Mouse (Mus musculus) kidney, embryonic 15.5 days (tissue): ENCODE data around the gene Pecam1. TPM values are rescaled to one million over a fixed set of nuclear protein-coding genes. Genes with fewer than 3 reads are reported as not detected.
"Not testable (repeated sequence)": the region's sequence is repeated elsewhere in the genome, so short reads cannot be mapped to it uniquely, and the experiment has no call there.

Source experiments
- ATAC-seq: fragments of 200-750 bp; cut with Nextera tagmentation; replicated peaks from 2 replicates; pipeline ENCODE4 v1.8.0; 2017; ENCODE audit warnings: moderate TSS enrichment; ENCODE audit not compliant: low FRiP score
- H3K27ac ChIP-seq: fragments of 300-500 bp; sonication (generic); 2 replicates; pipeline ENCODE4 v1.5.1; 2015; ENCODE audit warnings: mild to moderate bottlenecking, inconsistent platforms
- H3K27me3 ChIP-seq: fragments of 300-500 bp; sonication (generic); 2 replicates; pipeline ENCODE4 v1.6.1; 2015; ENCODE audit warnings: inconsistent platforms
- H3K36me3 ChIP-seq: fragments of 300-500 bp; sonication (generic); 2 replicates; pipeline ENCODE4 v1.6.1; 2015; ENCODE audit warnings: inconsistent platforms
- H3K4me1 ChIP-seq: fragments of 300-500 bp; sonication (generic); 2 replicates; pipeline ENCODE4 v1.6.1; 2015; ENCODE audit warnings: inconsistent platforms
- H3K4me2 ChIP-seq: fragments of 300-500 bp; sonication (generic); 2 replicates; pipeline ENCODE4 v1.6.1; 2015; ENCODE audit warnings: moderate library complexity, mild to moderate bottlenecking, inconsistent platforms
- H3K4me3 ChIP-seq: fragments of 300-500 bp; sonication (generic); replicated peaks from 2 replicates; pipeline ENCODE4 v1.5.1; 2015; ENCODE audit warnings: mild to moderate bottlenecking, inconsistent platforms
- H3K9ac ChIP-seq: fragments of 300-500 bp; sonication (generic); 2 replicates; pipeline ENCODE4 v1.6.1; 2015; ENCODE audit warnings: mild to moderate bottlenecking, inconsistent platforms
- H3K9me3 ChIP-seq: fragments of 300-500 bp; sonication (generic); replicated peaks from 2 replicates; pipeline ENCODE4 v1.6.1; 2016; ENCODE audit warnings: inconsistent platforms
- WGBS: fragments of 180-500 bp; shearing (Covaris S2); methylation state at CpG from one replicate; pipeline ENCODE4 v1.1.7; 2015; ENCODE audit warnings: mixed read lengths; 5-methylcytosine and 5-hydroxymethylcytosine counted together
- polyA plus RNA-seq: library from polyadenylated mRNA; unstranded; fragments of >200 nt; fragmentation: Nextera tagmentation; extraction: Ambion mirVana; gene quantifications from 2 replicates; pipeline ENCODE4 v1.2.1, GENCODE M21; 2015

Gene Pecam1
- polyA plus RNA-seq, 1 experiment from 2014 or later = 66.5 TPM

DNA sequence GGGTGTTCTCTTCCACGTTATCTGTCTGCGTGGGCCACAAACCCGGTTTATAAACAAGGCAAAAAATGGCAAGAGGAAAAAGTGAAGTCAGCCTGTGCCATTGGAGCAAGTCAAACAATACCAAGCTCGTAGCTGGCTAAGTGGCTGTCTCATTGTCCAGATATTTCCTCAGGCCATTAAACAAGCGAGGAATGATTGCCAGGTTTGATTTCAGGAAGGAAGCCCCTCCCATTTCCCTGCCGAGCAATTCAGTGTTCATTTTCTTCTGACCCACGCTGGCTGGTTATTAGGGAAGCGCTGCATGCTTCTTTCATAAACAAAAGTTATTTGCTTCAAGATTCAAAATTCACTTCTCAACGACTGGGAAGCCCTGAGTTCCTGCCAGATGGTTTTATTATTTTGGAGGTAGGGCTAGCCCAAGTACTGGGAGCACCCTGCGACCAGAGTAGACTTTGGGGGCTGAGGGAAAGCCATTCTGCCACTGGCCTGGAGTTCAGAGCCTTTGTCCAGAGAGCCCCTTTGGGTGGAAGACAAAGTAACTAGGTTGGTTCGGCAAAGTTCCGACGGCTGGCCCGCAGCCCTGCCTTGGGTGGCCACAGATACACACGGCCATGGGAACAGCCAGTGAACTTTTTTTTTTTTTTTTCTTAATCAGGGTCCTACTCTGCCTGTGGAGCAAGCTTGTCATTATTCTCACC, 90.7 kb downstream of the Pecam1 start:
- no peaks in the 10 kb centered on the region for H3K36me3 ChIP-seq
- H3K4me3 ChIP-seq = no peak overlapping the region
- H3K9ac ChIP-seq = no peak overlapping the region
- peaks cover 37% of the 10 kb centered on the region for H3K4me1 ChIP-seq
- H3K9me3 ChIP-seq = no peaks in the 10 kb centered on the region
- no peaks in the 10 kb centered on the region for H3K27me3 ChIP-seq
- H3K4me2 ChIP-seq = peak overlapping the region; percentile 26
- peak overlapping the region; percentile 90 for H3K27ac ChIP-seq
- ATAC-seq = 0 out of 2 replicates have a peak, but pooled peaks have one; percentile 10
- WGBS = 44% methylated on average over 15 of the region's 15 CpGs

GRCm38 (mm10) chr11:106658051-106658880, 92.2 kb downstream of the Pecam1 start:
- Histone ChIP-seq H3K4me2 (peak overlapping the region; percentile 20), H3K36me3 (no peaks in the 10 kb centered on the region), H3K27ac (peak overlapping the region; percentile 90), H3K9me3 (no peaks in the 10 kb centered on the region), H3K4me1 (peaks cover 37% of the 10 kb centered on the region), H3K9ac (no peak overlapping the region), H3K4me3 (no peak overlapping the region), H3K27me3 (no peaks in the 10 kb centered on the region)
- WGBS = 15% methylated on average over 14 of the region's 14 CpGs
- peak; percentile 69 for ATAC-seq

DNA sequence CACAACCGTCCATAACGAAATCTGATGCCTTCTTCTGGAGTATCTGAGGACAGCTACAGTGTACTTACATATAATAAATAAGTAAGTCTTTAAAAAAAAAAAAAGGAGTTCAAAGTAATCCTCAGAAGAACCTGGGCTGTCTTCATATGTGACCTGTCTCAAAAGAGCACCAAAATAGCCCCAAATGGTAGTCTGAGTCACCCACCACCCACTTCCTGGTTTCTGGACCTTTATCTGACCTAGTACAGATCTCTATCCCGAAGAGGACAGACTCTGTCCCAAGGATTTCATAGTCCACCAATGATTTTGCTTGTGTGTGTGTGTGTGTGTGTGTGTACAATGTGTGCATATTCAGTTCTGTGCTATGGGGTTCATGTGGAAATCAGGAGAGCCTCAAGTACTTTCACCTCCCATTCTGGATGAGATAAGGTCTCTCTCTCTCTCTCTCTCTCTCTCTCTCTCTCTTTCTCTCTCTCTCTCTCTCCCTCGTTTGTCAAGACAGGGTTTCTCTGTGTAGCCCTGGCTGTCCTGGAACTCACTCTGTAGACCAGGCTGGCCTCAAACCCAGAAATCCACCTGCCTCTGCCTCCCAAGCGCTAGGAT, 93.4 kb downstream of the Pecam1 start:
- H3K4me2 ChIP-seq, ATAC-seq, H3K9me3 ChIP-seq, H3K4me3 ChIP-seq, H3K36me3 ChIP-seq, H3K27me3 ChIP-seq, H3K9ac ChIP-seq: not testable (repeated sequence)
- peaks cover 37% of the 10 kb centered on the region for H3K4me1 ChIP-seq
- WGBS = 79% methylated on average over 5 of the region's 5 CpGs
- peak overlapping the region; percentile 90 for H3K27ac ChIP-seq

DNA sequence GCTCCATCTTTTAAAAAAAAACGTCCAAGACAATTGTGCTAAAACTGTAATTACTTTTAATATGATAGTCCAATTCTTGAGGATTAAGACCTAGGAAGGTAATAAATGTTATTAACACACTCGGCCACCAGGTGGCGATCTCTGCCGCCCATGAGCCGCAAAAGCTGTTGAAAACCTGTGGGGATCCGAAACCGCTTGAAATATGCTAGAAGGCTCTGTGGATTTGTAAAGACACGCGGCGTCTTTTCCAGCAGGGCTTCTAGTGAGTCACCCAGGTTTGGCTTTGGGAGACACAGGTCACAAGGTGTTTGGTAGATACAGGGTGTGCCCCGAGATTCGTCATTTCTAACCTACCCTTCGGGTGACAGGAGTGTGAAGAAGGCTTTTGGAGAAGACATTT, 102.1 kb downstream of the Pecam1 start:
- no peak overlapping the region for H3K4me3 ChIP-seq
- H3K4me2 ChIP-seq = no peak overlapping the region
- no peak overlapping the region for H3K9ac ChIP-seq
- WGBS = 31% methylated on average over 13 of the region's 13 CpGs
- H3K27me3 ChIP-seq = no peaks in the 10 kb centered on the region
- H3K36me3 ChIP-seq = no peaks in the 10 kb centered on the region
- H3K4me1 ChIP-seq = no peaks in the 10 kb centered on the region
- no peak for ATAC-seq
- no peaks in the 10 kb centered on the region for H3K9me3 ChIP-seq
- H3K27ac ChIP-seq = no peak overlapping the region

DNA sequence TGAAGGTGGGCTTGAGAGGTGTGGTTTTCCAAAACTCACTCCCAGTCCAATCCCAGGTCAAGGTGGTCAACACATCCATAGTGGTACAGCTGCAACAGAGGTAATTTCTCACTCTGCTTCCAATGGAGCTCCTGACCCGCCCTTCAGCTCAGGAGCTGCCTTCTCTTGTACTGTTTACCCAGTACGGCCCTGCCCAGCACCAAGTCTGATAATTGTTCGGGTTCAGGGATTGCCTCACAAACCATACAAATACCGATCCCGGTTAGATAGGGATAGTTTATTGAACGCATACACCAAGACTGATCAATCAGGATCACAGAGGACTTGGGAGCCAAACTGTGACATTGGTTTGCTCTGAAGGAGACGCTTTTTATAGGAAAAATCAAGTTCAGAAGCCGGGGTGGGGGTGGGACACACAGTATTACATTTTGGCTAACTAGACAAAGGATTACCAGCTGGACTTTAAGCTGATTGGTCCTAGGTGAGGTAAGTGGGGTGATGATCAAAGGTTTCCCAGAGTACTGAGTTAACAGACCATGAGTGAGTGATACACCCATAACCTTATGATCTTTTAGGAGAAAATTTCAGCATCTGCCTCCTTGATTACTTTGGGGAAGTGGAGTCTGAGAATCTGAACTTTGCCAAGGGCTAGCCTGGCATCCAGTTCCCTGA, 107.3 kb downstream of the Pecam1 start:
- 0 out of 2 replicates have a peak, but pooled peaks have one; percentile 49 for ATAC-seq
- Histone ChIP-seq H3K4me1 (peaks cover 24% of the 10 kb centered on the region), H3K4me2 (no peak overlapping the region), H3K27ac (no peak overlapping the region), H3K27me3 (no peaks in the 10 kb centered on the region), H3K9ac (no peak overlapping the region), H3K4me3 (no peak overlapping the region), H3K36me3 (no peaks in the 10 kb centered on the region), H3K9me3 (no peaks in the 10 kb centered on the region)
- 84% methylated on average over 8 of the region's 8 CpGs for WGBS

GRCm38 (mm10) chr11:106641580-106641979, 108.8 kb downstream of the Pecam1 start:
- Histone ChIP-seq H3K27me3 (no peaks in the 10 kb centered on the region), H3K9ac (no peak overlapping the region), H3K36me3 (no peaks in the 10 kb centered on the region), H3K27ac (no peak overlapping the region), H3K9me3 (no peaks in the 10 kb centered on the region), H3K4me2 (no peak overlapping the region), H3K4me1 (peaks cover 32% of the 10 kb centered on the region), H3K4me3 (no peak overlapping the region)
- no peak for ATAC-seq
- 67% methylated on average over 1 of the region's 1 CpGs for whole genome bisulfite sequencing

DNA sequence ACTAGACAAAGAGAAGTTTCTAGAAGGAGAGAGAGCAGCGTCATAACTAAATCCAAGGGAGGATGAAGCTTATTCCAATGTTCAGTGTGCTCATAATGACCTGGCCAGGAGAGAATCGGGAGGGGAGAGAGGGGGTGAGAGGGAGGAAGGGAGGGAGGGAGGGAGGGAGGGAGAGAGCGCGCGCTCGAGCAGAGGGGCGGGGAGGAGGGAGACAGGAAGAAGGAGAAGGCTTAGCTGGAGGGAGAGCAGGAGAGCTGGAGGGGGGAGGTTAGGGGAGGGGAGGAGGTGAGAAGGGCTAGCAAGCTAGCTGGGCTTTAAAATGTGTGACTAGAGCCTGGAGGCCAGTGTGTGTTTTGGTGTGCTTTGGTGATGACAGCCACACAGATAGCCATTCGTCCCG, 110.4 kb downstream of the Pecam1 start:
- H3K9ac ChIP-seq = no peak overlapping the region
- 0 out of 2 replicates have a peak, but pooled peaks have one; percentile 22 for ATAC-seq
- H3K4me3 ChIP-seq = no peak overlapping the region
- no peaks in the 10 kb centered on the region for H3K9me3 ChIP-seq
- H3K27me3 ChIP-seq = no peaks in the 10 kb centered on the region
- H3K4me1 ChIP-seq = peaks cover 32% of the 10 kb centered on the region
- no peaks in the 10 kb centered on the region for H3K36me3 ChIP-seq
- H3K4me2 ChIP-seq = 0 out of 2 replicates have a peak overlapping the region, but pooled peaks have one; percentile 14
- no peak overlapping the region for H3K27ac ChIP-seq
- 13% methylated on average over 7 of the region's 9 CpGs for WGBS

DNA sequence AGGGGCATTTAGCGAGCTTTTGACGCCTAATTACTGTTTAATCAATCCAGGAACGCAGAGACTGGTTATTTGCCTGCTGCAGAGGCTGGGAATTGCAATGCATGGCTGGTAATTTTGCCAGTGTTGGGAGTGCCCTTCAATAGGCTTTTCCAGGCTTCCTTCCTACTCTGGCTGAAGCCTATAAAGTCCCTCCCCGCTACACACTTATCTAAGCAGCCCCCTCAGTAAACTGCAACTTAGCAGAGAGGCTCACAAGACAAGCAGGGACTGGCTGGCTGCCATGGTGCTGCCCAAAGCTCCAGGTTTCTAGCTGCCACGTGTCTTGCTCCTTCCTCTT, 111.1 kb downstream of the Pecam1 start:
- WGBS = 31% methylated on average over 5 of the region's 5 CpGs
- Histone ChIP-seq H3K4me3 (no peak overlapping the region), H3K36me3 (no peaks in the 10 kb centered on the region), H3K4me1 (peaks cover 32% of the 10 kb centered on the region), H3K27me3 (no peaks in the 10 kb centered on the region), H3K9ac (no peak overlapping the region), H3K9me3 (no peaks in the 10 kb centered on the region), H3K4me2 (no peak overlapping the region), H3K27ac (no peak overlapping the region)
- ATAC-seq = no peak

DNA sequence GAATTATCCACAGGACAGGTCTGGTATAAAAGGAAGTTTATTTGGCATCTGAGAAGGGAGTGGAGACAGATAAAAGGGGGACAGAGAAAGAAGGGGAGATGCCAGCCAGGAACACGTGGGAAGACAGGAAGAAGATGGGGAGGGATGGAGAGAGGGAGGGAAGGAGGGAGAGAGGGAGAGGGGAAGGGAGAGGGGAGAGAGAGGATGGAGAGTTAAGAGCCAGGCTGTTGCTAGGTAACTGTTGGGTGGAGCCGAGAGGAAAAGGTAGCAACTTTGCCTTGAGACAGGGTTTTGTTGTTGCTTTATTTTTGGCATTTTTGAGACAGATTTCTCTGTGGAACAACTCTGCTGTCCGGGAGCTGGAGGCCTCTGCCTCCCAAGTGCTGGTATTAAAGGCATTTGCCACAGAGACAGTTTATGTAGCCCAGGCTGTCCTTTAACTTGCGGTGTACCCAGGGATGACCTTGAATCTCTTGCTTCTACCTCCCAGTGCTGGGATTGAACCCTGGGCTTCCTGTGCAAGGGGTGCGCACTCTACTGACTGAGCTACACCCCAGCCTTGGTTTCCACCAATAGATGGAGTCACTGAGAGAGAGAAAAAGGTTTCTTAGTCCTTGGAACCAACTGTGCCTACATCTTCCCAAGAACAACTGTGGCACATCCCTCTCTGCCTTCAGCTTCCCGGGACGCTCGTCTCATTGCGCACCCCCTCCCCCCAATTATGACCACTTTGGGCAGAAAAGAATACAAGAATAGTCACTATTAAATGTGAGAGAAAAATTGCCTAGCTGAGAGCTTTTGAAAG, 111.7 kb downstream of the Pecam1 start:
- Histone ChIP-seq H3K4me1 (peaks cover 32% of the 10 kb centered on the region), H3K4me2 (no peak overlapping the region), H3K4me3 (no peak overlapping the region), H3K9me3 (no peaks in the 10 kb centered on the region), H3K27me3 (no peaks in the 10 kb centered on the region), H3K9ac (no peak overlapping the region), H3K27ac (no peak overlapping the region), H3K36me3 (no peaks in the 10 kb centered on the region)
- 46% methylated on average over 9 of the region's 9 CpGs for WGBS
- ATAC-seq = no peak

DNA sequence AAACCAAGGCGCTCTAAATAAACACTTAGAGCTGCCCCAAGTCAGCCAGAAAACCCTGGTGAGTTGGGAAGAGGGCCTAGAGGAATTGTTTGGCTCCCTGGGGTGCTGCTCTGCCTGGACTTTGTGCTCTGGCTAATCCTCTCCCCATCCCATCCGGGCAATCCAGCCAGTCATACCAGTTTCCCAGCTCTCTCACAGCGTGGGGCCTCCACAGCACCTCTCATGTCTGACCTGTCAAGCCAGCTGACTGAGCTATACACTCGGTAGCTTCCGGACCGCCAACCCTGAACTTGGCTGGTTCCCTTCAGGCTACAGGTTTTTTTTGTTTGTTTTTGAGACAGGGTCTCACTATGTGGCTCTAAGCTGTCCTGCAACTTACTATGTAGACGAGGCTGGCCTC, 112.7 kb downstream of the Pecam1 start:
- Histone ChIP-seq H3K9ac (no peak overlapping the region), H3K4me1 (peaks cover 32% of the 10 kb centered on the region), H3K4me2 (no peak overlapping the region), H3K4me3 (no peak overlapping the region), H3K36me3 (no peaks in the 10 kb centered on the region), H3K27ac (no peak overlapping the region), H3K9me3 (peaks cover 4% of the 10 kb centered on the region), H3K27me3 (no peaks in the 10 kb centered on the region)
- no peak for ATAC-seq
- whole genome bisulfite sequencing = 21% methylated on average over 7 of the region's 7 CpGs

GRCm38 (mm10) chr11:106635946-106636345, 114.5 kb downstream of the Pecam1 start:
- 40% methylated on average over 2 of the region's 2 CpGs for WGBS
- no peak for ATAC-seq
- Histone ChIP-seq H3K9me3 (peaks cover 9% of the 10 kb centered on the region), H3K27ac (no peak overlapping the region), H3K36me3 (no peaks in the 10 kb centered on the region), H3K4me1 (peaks cover 32% of the 10 kb centered on the region), H3K9ac (no peak overlapping the region), H3K27me3 (no peaks in the 10 kb centered on the region), H3K4me2 (no peak overlapping the region), H3K4me3 (no peak overlapping the region)
